Mouse (Mus musculus): ENCODE measurements around the gene Gnaz. TPM values are rescaled to one million over a fixed set of nuclear protein-coding genes. Genes with fewer than 3 reads are reported as not detected.

Gene Gnaz
- polyA plus RNA-seq, 1 experiment from 2014 or later = 2.2 TPM

- H3K4me1 ChIP-seq (ENCODE audit: insufficient read depth, low read depth, low read length) = no peaks in the 10 kb centered on the region
- TF ChIP-seq EP300 (IDR thresholded peaks at IDR 0.05) = no peak
- peak; percentile 75 for TF ChIP-seq CTCF (IDR thresholded peaks at IDR 0.05)
- ATAC-seq (no peak), DNase-seq (ENCODE audit: low spot score) (peak; percentile 25)
- H3K9ac ChIP-seq (replicated peaks; ENCODE audit: low read depth) = no peak overlapping the region
- H3K27ac ChIP-seq (ENCODE audit: low read length) = no peak overlapping the region
- no peak overlapping the region for H3K4me3 ChIP-seq (ENCODE audit: low read depth, low read length)
- H3K4me2 ChIP-seq (replicated peaks; ENCODE audit: low read depth, low read length) = no peak overlapping the region
- no peaks in the 10 kb centered on the region for H3K9me3 ChIP-seq (ENCODE audit: low read length)
- 15% methylated on average over 21 of the region's 21 CpGs for WGBS
- no peaks in the 10 kb centered on the region for H3K36me3 ChIP-seq (ENCODE audit: insufficient read depth, low read length)
- H3K27me3 ChIP-seq (replicated peaks; ENCODE audit: insufficient read depth, low read length) = no peaks in the 10 kb centered on the region
These were observed 41.7 kb upstream of the Gnaz start for GRCm38 (mm10) chr10:74925324-74925723.

GRCm38 (mm10) chr10:74928276-74928675 is 38.7 kb upstream of the Gnaz start:
- no peak for DNase-seq (ENCODE audit: low spot score)
- Histone ChIP-seq H3K9ac (replicated peaks; ENCODE audit: low read depth) (no peak overlapping the region), H3K27ac (ENCODE audit: low read length) (no peak overlapping the region), H3K4me1 (ENCODE audit: insufficient read depth, low read depth, low read length) (no peaks in the 10 kb centered on the region), H3K27me3 (replicated peaks; ENCODE audit: insufficient read depth, low read length) (no peaks in the 10 kb centered on the region), H3K36me3 (ENCODE audit: insufficient read depth, low read length) (no peaks in the 10 kb centered on the region), H3K4me2 (replicated peaks; ENCODE audit: low read depth, low read length) (no peak overlapping the region), H3K9me3 (ENCODE audit: low read length) (no peaks in the 10 kb centered on the region), H3K4me3 (ENCODE audit: low read depth, low read length) (no peak overlapping the region)
- no peak for TF ChIP-seq EP300 (IDR thresholded peaks at IDR 0.05)
- no peak for TF ChIP-seq CTCF (IDR thresholded peaks at IDR 0.05)
- ATAC-seq = no peak
- WGBS = 78% methylated on average over 7 of the region's 7 CpGs

- no peak overlapping the region for H3K4me3 ChIP-seq (ENCODE audit: low read depth, low read length)
- TF ChIP-seq CTCF (IDR thresholded peaks at IDR 0.05) = peak; percentile 64
- TF ChIP-seq EP300 (IDR thresholded peaks at IDR 0.05) = no peak
- no peak overlapping the region for H3K27ac ChIP-seq (ENCODE audit: low read length)
- no peaks in the 10 kb centered on the region for H3K36me3 ChIP-seq (ENCODE audit: insufficient read depth, low read length)
- no peak overlapping the region for H3K4me2 ChIP-seq (replicated peaks; ENCODE audit: low read depth, low read length)
- H3K4me1 ChIP-seq (ENCODE audit: insufficient read depth, low read depth, low read length) = no peaks in the 10 kb centered on the region
- 0 out of 2 replicates have a peak, but pooled peaks have one; percentile 25 for ATAC-seq
- H3K9ac ChIP-seq (replicated peaks; ENCODE audit: low read depth) = no peak overlapping the region
- no peaks in the 10 kb centered on the region for H3K9me3 ChIP-seq (ENCODE audit: low read length)
- 64% methylated on average over 6 of the region's 6 CpGs for whole genome bisulfite sequencing
- DNase-seq (ENCODE audit: low spot score) = peak; percentile 19
- H3K27me3 ChIP-seq (replicated peaks; ENCODE audit: insufficient read depth, low read length) = no peaks in the 10 kb centered on the region
These were observed 37.4 kb upstream of the Gnaz start for GRCm38 (mm10) chr10:74929578-74929977.

GRCm38 (mm10) chr10:74930541-74930940 is 36.4 kb upstream of the Gnaz start:
- Histone ChIP-seq H3K9me3 (ENCODE audit: low read length) (no peaks in the 10 kb centered on the region), H3K27me3 (replicated peaks; ENCODE audit: insufficient read depth, low read length) (no peaks in the 10 kb centered on the region), H3K4me2 (replicated peaks; ENCODE audit: low read depth, low read length) (no peak overlapping the region), H3K36me3 (ENCODE audit: insufficient read depth, low read length) (no peaks in the 10 kb centered on the region), H3K9ac (replicated peaks; ENCODE audit: low read depth) (no peak overlapping the region), H3K4me1 (ENCODE audit: insufficient read depth, low read depth, low read length) (no peaks in the 10 kb centered on the region), H3K27ac (ENCODE audit: low read length) (no peak overlapping the region), H3K4me3 (ENCODE audit: low read depth, low read length) (no peak overlapping the region)
- DNase-seq (ENCODE audit: low spot score) (no peak), ATAC-seq (no peak)
- WGBS = 71% methylated on average over 3 of the region's 3 CpGs
- TF ChIP-seq CTCF (IDR thresholded peaks at IDR 0.05) (no peak), EP300 (IDR thresholded peaks at IDR 0.05) (no peak)

GRCm38 (mm10) chr10:74931631-74932030 is 35.3 kb upstream of the Gnaz start:
- Histone ChIP-seq H3K9ac (replicated peaks; ENCODE audit: low read depth) (no peak overlapping the region), H3K9me3 (ENCODE audit: low read length) (no peaks in the 10 kb centered on the region), H3K4me1 (ENCODE audit: insufficient read depth, low read depth, low read length) (no peaks in the 10 kb centered on the region), H3K4me2 (replicated peaks; ENCODE audit: low read depth, low read length) (no peak overlapping the region), H3K4me3 (ENCODE audit: low read depth, low read length) (no peak overlapping the region), H3K27me3 (replicated peaks; ENCODE audit: insufficient read depth, low read length) (no peaks in the 10 kb centered on the region), H3K27ac (ENCODE audit: low read length) (no peak overlapping the region), H3K36me3 (ENCODE audit: insufficient read depth, low read length) (no peaks in the 10 kb centered on the region)
- ATAC-seq (no peak), DNase-seq (ENCODE audit: low spot score) (no peak)
- WGBS = 55% methylated on average over 6 of the region's 6 CpGs
- TF ChIP-seq EP300 (IDR thresholded peaks at IDR 0.05) = no peak
- no peak for TF ChIP-seq CTCF (IDR thresholded peaks at IDR 0.05)

- no peak overlapping the region for H3K9ac ChIP-seq (replicated peaks; ENCODE audit: low read depth)
- TF ChIP-seq CTCF (IDR thresholded peaks at IDR 0.05) (no peak), EP300 (IDR thresholded peaks at IDR 0.05) (no peak)
These were observed 34.5 kb upstream of the Gnaz start for GRCm38 (mm10) chr10:74932487-74932886.

More at GRCm38 (mm10) chr10:74932487-74932886, 34.5 kb upstream of the Gnaz start:
- 75% methylated on average over 6 of the region's 6 CpGs for WGBS
- DNase-seq (ENCODE audit: low spot score) (no peak), ATAC-seq (no peak)
- no peak overlapping the region for H3K27ac ChIP-seq (ENCODE audit: low read length)
- no peaks in the 10 kb centered on the region for H3K27me3 ChIP-seq (replicated peaks; ENCODE audit: insufficient read depth, low read length)
- no peaks in the 10 kb centered on the region for H3K9me3 ChIP-seq (ENCODE audit: low read length)
- no peak overlapping the region for H3K4me3 ChIP-seq (ENCODE audit: low read depth, low read length)
- H3K4me2 ChIP-seq (replicated peaks; ENCODE audit: low read depth, low read length) = no peak overlapping the region
- H3K36me3 ChIP-seq (ENCODE audit: insufficient read depth, low read length) = no peaks in the 10 kb centered on the region
- no peaks in the 10 kb centered on the region for H3K4me1 ChIP-seq (ENCODE audit: insufficient read depth, low read depth, low read length)

All from lung, postnatal 0 days (tissue).